Mouse (Mus musculus) spleen, adult 2 months (tissue): Measurements from ENCODE around the gene Smpd3.

Source experiments
- CTCF ChIP-seq: fragments of 200-500 bp; IDR thresholded peaks from 2 replicates; pipeline ENCODE4 v1.5.1; 2011; ENCODE audit warnings: mild to moderate bottlenecking, inconsistent platforms; ENCODE audit not compliant: insufficient read depth, insufficient read length, insufficient replicate concordance; ENCODE audit errors: extremely low read depth
- POLR2A ChIP-seq: fragments of 200-500 bp; IDR thresholded peaks from 2 replicates; pipeline ENCODE4 v1.6.1; 2011; ENCODE audit warnings: low read depth, low read length, inconsistent platforms

DNA sequence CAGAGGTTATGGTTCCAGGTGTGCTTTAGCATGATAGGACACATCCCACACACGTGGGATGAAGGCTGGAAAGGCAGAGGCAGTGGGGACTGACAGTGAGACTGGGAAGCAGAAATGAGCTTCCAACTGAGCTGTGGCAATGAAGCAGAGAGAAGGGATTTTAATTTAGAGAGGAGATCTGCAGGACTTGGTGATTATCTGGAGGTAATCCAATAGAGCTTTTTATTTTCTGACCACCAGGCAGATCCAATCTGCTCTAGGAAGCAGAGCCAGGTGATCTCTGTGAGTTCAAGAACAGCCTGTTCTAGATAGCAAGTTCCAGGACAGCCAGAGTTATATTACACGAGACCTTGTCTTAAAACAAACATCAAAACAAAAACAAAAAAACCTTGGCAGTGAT lies 24.0 kb downstream of the Smpd3 start:
- TF ChIP-seq CTCF (no peak), POLR2A (no peak)
